Mouse (Mus musculus) liver, adult 2 months (tissue): ENCODE results near the gene Gm1110. TPM values are rescaled to one million over a fixed set of nuclear protein-coding genes. Genes with fewer than 3 reads are reported as not detected.

Source experiments
- DNase-seq: peaks from one replicate; pipeline ENCODE4 v3.0.0-alpha.2; 2011; ENCODE audit warnings: low read depth, low spot score; ENCODE audit errors: extremely low read depth
- H3K27ac ChIP-seq: fragments of 200-500 bp; replicated peaks from 2 replicates; pipeline ENCODE4 v1.5.1; 2012; ENCODE audit warnings: low read depth, mild to moderate bottlenecking, control low read depth, inconsistent platforms, low read length; ENCODE audit not compliant: insufficient read depth
- H3K27me3 ChIP-seq: fragments of 200-500 bp; 2 replicates; pipeline ENCODE4 v1.6.1; 2012; ENCODE audit warnings: mild to moderate bottlenecking, moderate library complexity, low read length, inconsistent platforms; ENCODE audit not compliant: control insufficient read depth, insufficient read depth
- H3K36me3 ChIP-seq: fragments of 200-500 bp; 2 replicates; pipeline ENCODE4 v1.6.1; 2012; ENCODE audit warnings: low read length, inconsistent platforms; ENCODE audit not compliant: control insufficient read depth, insufficient read depth
- H3K4me1 ChIP-seq: fragments of 200-500 bp; 2 replicates; pipeline ENCODE4 v1.6.1; 2011; ENCODE audit warnings: low read length; ENCODE audit not compliant: control insufficient read depth, insufficient read depth
- H3K4me3 ChIP-seq: fragments of 200-500 bp; 2 replicates; pipeline ENCODE4 v1.5.1; 2011; ENCODE audit warnings: low read depth, mild to moderate bottlenecking, control low read depth, low read length, moderate library complexity; ENCODE audit not compliant: insufficient read depth
- H3K79me2 ChIP-seq: fragments of 200-500 bp; 2 replicates; pipeline ENCODE4 v1.6.1; 2012; ENCODE audit warnings: inconsistent platforms, mild to moderate bottlenecking, low read length, moderate library complexity; ENCODE audit not compliant: control insufficient read depth, insufficient read depth
- H3K9ac ChIP-seq: fragments of 200-500 bp; 2 replicates; pipeline ENCODE4 v1.6.1; 2012; ENCODE audit warnings: low read depth, mild to moderate bottlenecking, control low read depth, inconsistent platforms, low read length
- CTCF ChIP-seq: fragments of 200-500 bp; IDR thresholded peaks from 2 replicates; pipeline ENCODE4 v1.5.1; 2011; ENCODE audit warnings: low read depth, low read length, control low read depth
- POLR2A ChIP-seq: fragments of 200-500 bp; IDR thresholded peaks from 2 replicates; pipeline ENCODE4 v1.6.1; 2011; ENCODE audit warnings: low read length, control low read depth; ENCODE audit not compliant: insufficient read depth; ENCODE audit errors: extremely low read depth
- WGBS: fragments of 180-500 bp; shearing (Covaris S2); methylation state at CpG from one replicate; pipeline ENCODE4 v1.1.7; 2018; 5-methylcytosine and 5-hydroxymethylcytosine counted together
- polyA plus RNA-seq: library from polyadenylated mRNA; depleted of rRNA; stranded (reverse); fragments of >200 nt; gene quantifications from 2 replicates; pipeline ENCODE4 v1.2.3, GENCODE M21; 2012; rRNA removed
- total RNA-seq: library from RNA; depleted of rRNA; stranded (reverse); fragments of >200 nt; gene quantifications from 2 replicates; pipeline ENCODE4 v1.2.3, GENCODE M21; 2014; rRNA removed

Gm1110 gene
- total and polyA plus RNA-seq, 2 experiments, result not detected

GRCm38 (mm10) chr9:26860751-26861150, 62.2 kb downstream of the Gm1110 start, which contains the start of gene Glb1l3:
Glb1l3 (minus strand) TSS chr9:26860890.
- H3K27me3 ChIP-seq, result no peaks in the 10 kb centered on the region
- no peak for DNase-seq
- TF ChIP-seq POLR2A (no peak), CTCF (no peak)
- H3K4me1 ChIP-seq, result no peaks in the 10 kb centered on the region
- no peaks in the 10 kb centered on the region for H3K36me3 ChIP-seq
- no peak within 1 kb of the TSS for H3K27ac ChIP-seq
- H3K9ac ChIP-seq, result no peak within 1 kb of the TSS
- H3K79me2 ChIP-seq, result no peaks in the 10 kb centered on the region
- 68% methylated on average over 5 of the region's 5 CpGs for WGBS
- H3K4me3 ChIP-seq, result no peak within 1 kb of the TSS

- no peak for DNase-seq
- Histone ChIP-seq H3K4me1 (no peaks in the 10 kb centered on the region), H3K27ac (no peak overlapping the region), H3K4me3 (no peak overlapping the region), H3K36me3 (no peaks in the 10 kb centered on the region), H3K79me2 (no peaks in the 10 kb centered on the region), H3K9ac (no peak overlapping the region), H3K27me3 (no peaks in the 10 kb centered on the region)
- WGBS, result 66% methylated on average over 3 of the region's 3 CpGs
- TF ChIP-seq POLR2A, result no peak
- TF ChIP-seq CTCF, result no peak
Observed at GRCm38 (mm10) chr9:26831089-26831488, 91.8 kb downstream of the Gm1110 start.

Other genes with a start within 250 kb of the Gm1110 start
- not detected in 2 replicates for gene B3gat1, start 189.4 kb downstream of the Gm1110 start, total RNA-seq
- not detected in 2 replicates for gene B3gat1, start 189.4 kb downstream of the Gm1110 start, polyA plus RNA-seq
- 0.09 and 0.13 TPM in 2 replicates for gene Glb1l2, start 116.6 kb downstream of the Gm1110 start, total RNA-seq
- not detected in 2 replicates for gene Glb1l2, start 116.6 kb downstream of the Gm1110 start, polyA plus RNA-seq
- not detected in 2 replicates for gene Glb1l3, start 62.2 kb downstream of the Gm1110 start, total RNA-seq
- gene Glb1l3, start 62.2 kb downstream of the Gm1110 start, polyA plus RNA-seq, result not detected in 2 replicates
- 45.7 and 47.3 TPM in 2 replicates for gene Acad8, start 76.5 kb upstream of the Gm1110 start, total RNA-seq
- gene Acad8, start 76.5 kb upstream of the Gm1110 start, polyA plus RNA-seq, result 42.5 and 43.5 TPM in 2 replicates
- 23.1 and 24.3 TPM in 2 replicates for gene Thyn1, start 76.6 kb upstream of the Gm1110 start, total RNA-seq
- gene Thyn1, start 76.6 kb upstream of the Gm1110 start, polyA plus RNA-seq, result 5.9 and 6.8 TPM in 2 replicates
- 14.1 and 15.4 TPM in 2 replicates for gene Vps26b, start 107.0 kb upstream of the Gm1110 start, total RNA-seq
- gene Vps26b, start 107.0 kb upstream of the Gm1110 start, polyA plus RNA-seq, result 14.8 and 15.7 TPM in 2 replicates
- gene Ncapd3, start 107.1 kb upstream of the Gm1110 start, total RNA-seq, result 9.6 TPM in 2 replicates
- gene Ncapd3, start 107.1 kb upstream of the Gm1110 start, polyA plus RNA-seq, result 4.6 and 7.1 TPM in 2 replicates
- 1.5 and 1.7 TPM in 2 replicates for gene Jam3, start 232.3 kb upstream of the Gm1110 start, total RNA-seq
- 0.81 and 1.4 TPM in 2 replicates for gene Jam3, start 232.3 kb upstream of the Gm1110 start, polyA plus RNA-seq